Mouse (Mus musculus): Measurements from ENCODE around the gene Olfr566. TPM values are rescaled to one million over a fixed set of nuclear protein-coding genes. Genes with fewer than 3 reads are reported as not detected.

Gene Olfr566
- total RNA-seq (2023; ENCODE audit: inconsistent age) = not detected in 4 replicates

DNA sequence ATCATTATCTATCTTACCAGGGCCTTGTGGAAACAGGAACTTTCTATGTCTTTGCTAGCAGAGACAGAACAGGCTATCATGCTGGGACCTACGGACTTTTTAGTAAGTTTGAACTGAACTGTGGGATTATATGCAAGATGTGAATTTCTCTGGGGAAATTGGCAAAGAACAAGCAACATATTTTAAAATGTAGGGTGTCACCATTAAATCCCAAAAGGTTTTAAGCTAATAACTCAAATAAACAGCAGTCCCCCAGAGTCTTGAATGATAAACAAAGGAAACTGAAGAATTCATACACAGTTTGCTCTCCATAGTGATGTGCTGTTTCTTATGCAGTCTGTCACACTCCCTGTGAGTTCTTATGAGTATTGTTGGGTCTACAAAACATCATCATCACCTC lies at the start of gene Olfr566:
Olfr566 (minus strand) TSS at position 101 of the 400 bp plus-strand sequence.

DNA sequence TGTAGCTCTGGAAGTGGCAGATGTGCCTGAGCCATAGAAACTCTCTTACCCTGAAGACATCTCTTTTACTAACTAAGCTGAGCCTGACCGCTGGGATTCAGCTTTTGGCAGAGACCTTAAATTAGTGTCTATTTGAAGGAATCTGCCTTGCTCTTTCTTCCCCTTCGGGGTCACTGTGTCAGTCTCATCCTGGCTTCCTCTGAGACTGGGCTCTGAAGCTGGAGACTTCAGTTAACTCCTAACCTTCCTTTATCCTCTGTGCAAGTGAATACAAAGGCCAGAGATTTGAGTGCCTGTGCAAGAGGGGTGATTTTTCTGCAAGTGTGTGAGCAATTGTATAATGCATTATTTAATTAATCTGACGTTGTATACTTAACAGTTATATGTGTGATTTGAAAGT lies 32.2 kb upstream of the Olfr566 start, which contains the start of gene Olfr569:
Olfr569 (minus strand) TSS at position 101 of the 400 bp plus-strand sequence.

GRCm38 (mm10) chr7:102876822-102877221 lies 18.3 kb upstream of the Olfr566 start, which contains the start of gene Olfr568:
TSS of gene Olfr568 (plus strand) at chr7:102877122.

Other genes with a start within 250 kb of the Olfr566 start
- gene Olfr553, start 240.5 kb downstream of the Olfr566 start, total RNA-seq (2023; ENCODE audit: inconsistent age) = not detected in 4 replicates
- not detected in 4 replicates for gene Olfr554, start 220.3 kb downstream of the Olfr566 start, total RNA-seq (2023; ENCODE audit: inconsistent age)
- gene Olfr555, start 199.9 kb downstream of the Olfr566 start, total RNA-seq (2023; ENCODE audit: inconsistent age) = not detected in 4 replicates
- gene Olfr556, start 193.9 kb downstream of the Olfr566 start, total RNA-seq (2023; ENCODE audit: inconsistent age) = not detected in 4 replicates
- gene Trim68, start 171.4 kb downstream of the Olfr566 start, total RNA-seq (2023; ENCODE audit: inconsistent age) = 17.1 to 19.9 TPM (median 18.1 TPM) in 4 replicates
- gene Olfr557, start 162.9 kb downstream of the Olfr566 start, total RNA-seq (2023; ENCODE audit: inconsistent age) = not detected in 4 replicates
- not detected in 4 replicates for gene Olfr558, start 156.6 kb downstream of the Olfr566 start, total RNA-seq (2023; ENCODE audit: inconsistent age)
- not detected in 4 replicates for gene Olfr33, start 139.7 kb downstream of the Olfr566 start, total RNA-seq (2023; ENCODE audit: inconsistent age)
- not detected in 4 replicates for gene Olfr559, start 131.3 kb downstream of the Olfr566 start, total RNA-seq (2023; ENCODE audit: inconsistent age)
- not detected in 4 replicates for gene Olfr560, start 99.4 kb downstream of the Olfr566 start, total RNA-seq (2023; ENCODE audit: inconsistent age)
- not detected in 4 replicates for gene Olfr78, start 99.3 kb downstream of the Olfr566 start, total RNA-seq (2023; ENCODE audit: inconsistent age)
- gene Olfr561, start 87.5 kb downstream of the Olfr566 start, total RNA-seq (2023; ENCODE audit: inconsistent age) = not detected in 4 replicates
- gene Olfr564, start 55.3 kb downstream of the Olfr566 start, total RNA-seq (2023; ENCODE audit: inconsistent age) = not detected in 4 replicates
- not detected in 4 replicates for gene Olfr568, start 18.4 kb upstream of the Olfr566 start, total RNA-seq (2023; ENCODE audit: inconsistent age)
- not detected in 4 replicates for gene Olfr569, start 32.1 kb upstream of the Olfr566 start, total RNA-seq (2023; ENCODE audit: inconsistent age)
- gene Olfr570, start 35.8 kb upstream of the Olfr566 start, total RNA-seq (2023; ENCODE audit: inconsistent age) = not detected in 4 replicates
- gene Olfr571, start 58.8 kb upstream of the Olfr566 start, total RNA-seq (2023; ENCODE audit: inconsistent age) = 0.10 to 0.19 TPM in 2 of 4 replicates, not detected in the others
- not detected in 4 replicates for gene Olfr572, start 65.6 kb upstream of the Olfr566 start, total RNA-seq (2023; ENCODE audit: inconsistent age)
- not detected in 4 replicates for gene Olfr573-ps1, start 83.8 kb upstream of the Olfr566 start, total RNA-seq (2023; ENCODE audit: inconsistent age)
- gene Olfr574, start 89.7 kb upstream of the Olfr566 start, total RNA-seq (2023; ENCODE audit: inconsistent age) = not detected in 4 replicates
- not detected in 4 replicates for gene Olfr575, start 100.0 kb upstream of the Olfr566 start, total RNA-seq (2023; ENCODE audit: inconsistent age)
- gene Olfr576, start 103.9 kb upstream of the Olfr566 start, total RNA-seq (2023; ENCODE audit: inconsistent age) = not detected in 4 replicates
- gene Olfr577, start 117.2 kb upstream of the Olfr566 start, total RNA-seq (2023; ENCODE audit: inconsistent age) = not detected in 4 replicates
- gene Olfr578, start 130.6 kb upstream of the Olfr566 start, total RNA-seq (2023; ENCODE audit: inconsistent age) = not detected in 4 replicates
- gene Olfr582, start 179.3 kb upstream of the Olfr566 start, total RNA-seq (2023; ENCODE audit: inconsistent age) = not detected in 4 replicates
- gene Olfr583, start 192.5 kb upstream of the Olfr566 start, total RNA-seq (2023; ENCODE audit: inconsistent age) = not detected in 4 replicates
- not detected in 4 replicates for gene Olfr584, start 223.1 kb upstream of the Olfr566 start, total RNA-seq (2023; ENCODE audit: inconsistent age)
- not detected in 4 replicates for gene Olfr585, start 239.0 kb upstream of the Olfr566 start, total RNA-seq (2023; ENCODE audit: inconsistent age)

Data from B cell, adult (primary cell).